Mouse (Mus musculus) kidney, postnatal 10 days (tissue): ENCODE data around the gene Efcab1.
"Not testable (repeated sequence)": the region's sequence is repeated elsewhere in the genome, so short reads cannot be mapped to it uniquely, and the experiment has no call there.

Source experiments
- DNase-seq: peaks from one replicate; pipeline ENCODE4 v3.0.0; 2021; ENCODE audit warnings: mixed read lengths

The Efcab1 gene

DNA sequence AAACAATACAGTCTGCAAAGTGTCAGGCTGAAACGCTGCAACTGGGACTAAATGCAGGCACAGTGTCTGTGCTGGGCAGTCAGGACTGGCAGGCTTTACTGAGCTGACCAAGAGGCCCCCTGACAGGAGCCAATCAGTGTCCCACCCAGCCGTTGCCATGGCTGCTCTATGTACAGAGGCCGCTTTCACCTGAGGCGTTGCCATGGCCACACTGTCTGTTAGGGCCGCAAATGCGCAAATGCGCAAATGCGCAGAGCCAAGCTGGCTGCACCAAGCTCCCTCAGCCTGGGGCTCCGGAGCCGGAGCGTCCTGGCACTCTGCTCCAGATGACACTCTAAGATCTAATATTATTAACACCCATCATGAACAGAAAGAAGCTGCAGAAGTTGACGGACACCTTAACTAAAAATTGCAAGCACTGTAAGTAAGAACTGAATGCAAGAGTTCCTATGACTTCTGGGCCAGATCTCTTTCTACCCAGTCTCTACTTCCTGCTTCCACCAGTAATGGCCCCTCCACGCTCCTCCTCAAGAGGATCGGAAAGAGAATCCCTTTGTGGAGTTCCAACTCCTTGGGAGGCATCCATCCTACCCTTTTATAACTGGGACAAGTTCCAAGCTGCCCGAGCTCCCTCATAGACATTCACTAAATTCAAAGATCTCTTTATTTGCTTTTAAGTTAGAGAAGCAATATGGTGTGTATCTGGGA is at the start of gene Efcab1:
Gene Efcab1 (plus strand): TSS at position 214 of the 708 bp plus-strand sequence.
- peak; percentile 6 for DNase-seq

DNA sequence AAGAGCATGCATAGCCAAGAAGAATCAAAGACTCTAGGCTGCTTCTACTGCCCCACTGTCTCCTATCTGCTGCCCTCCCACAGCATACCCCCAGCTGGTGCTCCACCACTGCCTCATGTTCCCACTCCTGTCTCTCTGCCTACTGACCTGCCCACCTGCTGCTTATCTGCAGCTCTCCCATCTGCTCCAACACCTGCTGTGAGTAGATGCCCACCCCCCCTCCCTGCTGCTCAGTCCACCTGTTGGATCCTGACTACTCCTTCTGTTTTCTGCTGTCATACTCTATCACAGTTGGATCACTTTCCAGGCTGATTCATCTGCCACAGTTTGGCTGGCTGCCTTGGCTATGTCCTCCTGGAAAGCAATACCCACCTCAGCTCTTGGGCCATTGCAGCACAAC is 47.0 kb upstream of the Efcab1 start:
- no peak for DNase-seq

DNA sequence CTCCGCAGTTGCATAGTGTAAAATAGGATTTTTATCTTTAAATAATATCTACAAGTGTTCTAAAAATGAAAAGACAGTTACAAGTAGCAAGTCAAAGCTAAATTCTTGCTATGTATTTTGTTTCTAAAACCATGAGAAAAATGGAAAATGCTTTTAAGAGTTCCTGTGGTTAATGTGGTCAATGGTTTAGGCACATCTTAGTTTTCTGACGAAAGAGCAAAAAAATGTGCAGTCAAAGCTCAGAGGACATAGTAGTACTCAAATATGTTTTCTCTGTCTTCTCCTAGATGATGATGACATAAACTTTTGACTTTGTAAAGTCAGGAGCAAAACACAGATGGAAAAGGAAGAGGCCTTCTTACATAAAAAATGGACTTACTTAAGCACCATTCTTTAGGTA is 21.5 kb upstream of the Efcab1 start:
- no peak for DNase-seq

DNA sequence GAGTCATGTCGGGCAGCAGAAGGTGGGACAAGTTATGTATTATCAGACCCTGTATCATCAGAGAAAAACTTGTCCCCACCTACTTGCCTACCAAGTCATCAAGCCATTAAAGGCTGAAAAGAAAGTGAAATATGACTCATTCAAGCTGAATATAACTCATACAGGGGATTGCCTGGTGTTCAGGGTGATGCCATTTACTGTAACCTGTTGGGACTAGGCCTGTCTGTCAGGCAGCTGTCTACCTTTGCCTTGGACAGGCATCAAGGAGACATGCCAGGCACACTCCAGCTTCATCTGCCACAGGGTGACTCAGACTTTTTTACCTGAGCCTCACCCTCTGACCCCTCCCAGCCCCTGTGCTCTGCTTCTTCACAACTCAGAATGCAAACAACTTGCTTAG is 21.0 kb upstream of the Efcab1 start:
- no peak for DNase-seq

DNA sequence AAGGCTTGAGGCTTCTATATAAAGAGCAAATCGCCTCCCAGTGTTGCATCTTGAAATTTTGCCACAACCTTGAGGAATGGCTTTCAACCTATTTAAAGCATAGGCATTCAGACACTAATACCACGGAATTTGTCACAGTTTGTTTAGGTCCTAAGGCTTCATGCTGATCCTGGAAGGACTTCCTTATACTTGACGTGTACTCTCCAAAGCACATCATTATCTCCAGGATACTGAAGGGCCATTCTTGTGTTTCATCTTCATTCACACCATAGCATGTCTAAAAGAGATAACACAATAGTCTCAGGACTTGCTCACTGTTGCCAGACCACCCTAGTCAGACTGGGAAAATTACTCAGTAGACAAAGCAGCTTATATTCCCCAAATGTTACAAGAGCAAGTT is 13.9 kb upstream of the Efcab1 start:
- no peak for DNase-seq

DNA sequence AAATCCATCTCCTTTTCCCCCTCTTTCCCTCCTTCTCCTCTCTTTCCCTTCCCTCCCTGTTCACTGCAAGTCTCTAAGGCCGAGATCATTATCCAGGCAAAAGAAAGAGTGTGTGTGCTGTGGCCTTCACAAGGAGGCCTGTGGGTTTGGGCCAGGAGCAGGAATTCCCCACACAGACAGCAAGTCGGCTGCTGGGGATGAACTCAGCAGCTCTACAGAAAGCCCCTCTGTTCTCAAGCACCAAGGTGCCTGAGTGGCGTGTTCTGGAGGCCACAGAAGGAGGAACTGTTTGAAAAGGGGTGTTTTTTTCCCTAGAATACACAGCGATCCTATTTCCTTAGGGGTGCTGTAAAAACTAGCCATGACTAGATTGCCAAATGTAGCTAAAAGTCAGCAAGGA is 12.5 kb upstream of the Efcab1 start:
- peak; percentile 6 for DNase-seq

DNA sequence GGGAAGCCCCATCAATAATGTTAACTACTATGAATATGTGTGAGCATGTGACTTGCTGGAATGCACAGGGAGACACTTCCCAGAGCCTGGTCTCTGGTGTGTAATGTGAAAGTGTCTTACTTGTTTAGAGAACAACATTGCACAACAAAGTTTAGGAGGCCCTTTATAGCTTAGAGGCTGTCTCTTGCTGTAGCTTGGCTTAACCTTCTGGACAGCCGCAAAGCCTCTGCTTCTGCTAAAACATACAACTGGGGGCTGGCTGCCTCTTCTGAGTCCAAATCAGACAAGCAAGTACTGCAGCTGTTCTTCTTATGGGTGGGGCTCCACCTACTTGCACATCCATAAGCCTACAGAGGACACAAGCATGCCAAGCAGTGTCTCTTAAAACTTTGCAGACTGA is 11.7 kb upstream of the Efcab1 start:
- DNase-seq, result peak; percentile 17

DNA sequence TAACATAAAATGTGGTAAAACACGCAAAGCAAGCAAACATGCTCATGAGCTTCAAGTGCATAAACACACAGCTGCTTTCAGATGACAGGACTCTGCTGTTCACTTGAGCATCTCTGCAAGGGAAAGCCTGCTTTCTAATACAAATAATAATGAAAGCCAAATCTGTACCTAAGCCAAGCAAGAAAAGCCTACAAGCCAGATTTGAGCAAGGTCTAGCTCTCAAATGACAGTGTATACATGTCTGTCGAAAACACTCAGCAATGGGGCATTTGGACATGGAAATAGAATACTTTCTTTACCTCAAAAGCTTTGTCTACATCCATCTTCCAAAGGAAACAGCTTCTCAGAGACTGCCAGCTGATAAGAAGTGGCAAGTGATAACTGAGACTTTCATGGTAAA is 10.9 kb upstream of the Efcab1 start:
- peak; percentile 7 for DNase-seq

DNA sequence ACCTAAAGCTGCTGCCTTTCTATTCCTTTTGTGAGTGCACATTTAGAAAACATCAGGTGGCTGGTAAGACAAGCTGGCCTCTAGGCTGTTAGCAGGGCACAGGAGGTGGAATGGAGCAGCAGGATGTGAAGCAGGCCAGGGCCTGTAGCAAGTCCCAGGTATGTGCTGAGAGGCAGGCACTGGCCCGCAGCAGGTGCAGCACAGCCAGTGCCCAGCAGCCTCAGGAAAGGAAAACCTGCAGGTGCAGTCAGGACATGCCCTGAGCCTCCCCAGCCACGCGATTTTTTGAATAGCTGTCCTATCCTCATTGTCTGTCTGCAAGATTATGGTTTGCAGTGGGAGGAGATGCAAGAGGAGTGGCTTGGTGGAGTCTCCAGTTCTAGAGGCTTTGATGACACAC is 24.3 kb downstream of the Efcab1 start:
- not testable (repeated sequence) for DNase-seq

DNA sequence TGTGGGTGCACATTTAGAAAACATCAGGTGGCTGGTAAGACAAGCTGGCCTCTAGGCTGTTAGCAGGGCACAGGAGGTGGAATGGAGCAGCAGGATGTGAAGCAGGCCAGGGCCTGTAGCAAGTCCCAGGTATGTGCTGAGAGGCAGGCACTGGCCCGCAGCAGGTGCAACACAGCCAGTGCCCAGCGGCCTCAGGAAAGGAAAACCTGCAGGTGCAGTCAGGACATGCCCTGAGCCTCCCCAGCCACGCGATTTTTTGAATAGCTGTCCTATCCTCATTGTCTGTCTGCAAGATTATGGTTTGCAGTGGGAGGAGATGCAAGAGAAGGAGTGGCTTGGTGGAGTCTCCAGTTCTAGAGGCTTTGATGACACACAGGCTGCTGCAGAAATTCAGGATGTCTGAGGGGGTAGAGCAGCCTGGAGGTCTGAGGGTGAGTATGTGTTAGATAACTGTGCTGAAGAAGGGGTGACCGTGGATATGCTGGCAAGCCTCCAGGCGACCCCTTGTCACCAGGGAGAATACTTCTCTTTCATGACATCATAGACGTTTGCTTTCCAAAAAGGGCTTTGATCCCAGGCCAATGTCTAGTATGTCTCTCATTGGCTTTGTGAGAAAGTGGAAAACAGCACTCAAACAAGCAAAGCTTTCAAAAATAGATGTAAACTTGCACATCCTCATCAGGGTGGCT is 30.2 kb downstream of the Efcab1 start:
- peak; percentile 67 for DNase-seq

DNA sequence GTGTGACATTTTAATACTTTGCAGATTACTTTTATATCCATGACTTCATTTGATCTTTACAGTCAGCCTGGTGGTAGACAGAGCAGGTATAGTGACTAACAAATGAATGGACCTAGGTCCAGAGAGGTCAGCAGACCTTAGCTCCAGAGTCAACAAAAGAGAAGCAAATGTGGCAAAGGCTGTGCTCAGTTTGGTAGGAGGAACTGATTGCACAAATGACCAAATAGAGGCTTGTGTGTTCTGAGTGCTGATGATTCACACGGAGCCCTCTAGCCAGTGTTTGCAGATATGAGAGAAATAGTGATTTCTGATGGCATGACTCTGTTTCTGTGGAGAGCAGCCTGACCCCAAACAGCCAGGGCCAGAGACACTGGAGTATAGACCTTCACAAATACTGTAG is 33.1 kb downstream of the Efcab1 start:
- DNase-seq, result no peak

DNA sequence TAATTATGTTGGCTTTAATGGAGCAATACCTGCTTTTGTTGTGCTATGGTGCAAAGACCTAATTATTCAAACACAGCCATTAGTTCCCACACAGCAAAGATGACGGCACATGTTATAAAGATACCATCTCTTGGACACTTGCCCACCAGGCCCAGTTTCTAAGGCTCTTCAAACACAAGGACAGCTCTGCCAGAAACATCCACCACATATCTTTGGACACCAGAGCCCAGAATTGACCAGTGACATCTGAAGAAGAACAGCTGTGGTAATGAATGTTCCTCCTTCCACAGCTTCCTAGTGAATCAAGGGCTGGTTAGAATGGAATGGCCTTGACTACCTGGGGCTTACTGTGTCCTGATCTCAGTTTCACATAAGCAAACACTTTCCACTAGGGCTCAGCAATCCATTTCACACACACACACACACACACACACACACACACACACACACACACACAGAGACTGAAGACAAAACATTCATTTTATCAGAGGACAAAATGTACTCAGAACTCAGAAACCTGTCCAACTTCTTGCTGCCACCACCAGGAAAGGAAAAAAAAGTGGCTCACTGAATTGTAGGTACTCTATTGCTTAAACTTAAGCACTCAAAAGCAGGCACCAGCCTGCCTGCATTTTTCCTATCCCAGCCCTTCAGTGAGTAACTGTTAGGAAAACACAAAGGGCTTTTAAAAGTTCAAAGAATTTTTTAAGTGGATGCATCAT is 33.7 kb downstream of the Efcab1 start:
- peak; percentile 46 for DNase-seq

DNA sequence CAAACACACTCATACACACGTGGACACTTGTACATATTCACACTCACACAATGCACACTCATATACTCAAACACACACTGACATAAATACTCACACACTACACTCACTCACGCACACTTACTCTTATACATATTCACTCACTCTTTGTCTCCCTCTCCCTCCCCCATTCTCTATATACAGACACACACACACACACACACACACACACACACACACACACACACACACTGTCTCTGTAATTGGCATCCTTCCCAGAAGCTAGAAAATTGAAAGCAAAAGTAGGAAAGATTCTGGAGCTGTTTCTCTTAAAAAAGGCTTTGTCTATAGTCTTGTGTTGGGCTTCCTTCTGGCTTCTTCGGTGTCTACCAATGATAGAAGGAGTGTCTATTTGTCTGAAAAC is 34.5 kb downstream of the Efcab1 start:
- DNase-seq, result peak; percentile 22

DNA sequence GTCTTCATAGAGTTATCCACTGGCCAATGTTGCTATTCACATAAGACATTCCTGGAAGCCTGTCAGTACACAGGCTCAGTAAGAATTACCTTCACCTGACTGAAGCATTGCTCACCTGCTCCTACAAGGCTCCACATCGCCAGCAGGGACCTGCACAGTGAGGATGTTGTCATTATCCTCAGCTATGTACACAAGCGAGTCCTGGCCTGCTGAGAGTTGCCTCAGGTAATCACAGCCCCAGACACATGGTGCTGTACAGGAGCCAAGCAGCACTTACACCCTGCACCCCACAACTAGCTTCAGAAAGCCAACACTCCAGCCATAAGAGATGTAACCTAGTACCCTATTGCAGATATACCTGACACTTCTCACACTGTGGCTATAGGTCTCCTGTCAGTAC is 37.1 kb downstream of the Efcab1 start:
- no peak for DNase-seq

DNA sequence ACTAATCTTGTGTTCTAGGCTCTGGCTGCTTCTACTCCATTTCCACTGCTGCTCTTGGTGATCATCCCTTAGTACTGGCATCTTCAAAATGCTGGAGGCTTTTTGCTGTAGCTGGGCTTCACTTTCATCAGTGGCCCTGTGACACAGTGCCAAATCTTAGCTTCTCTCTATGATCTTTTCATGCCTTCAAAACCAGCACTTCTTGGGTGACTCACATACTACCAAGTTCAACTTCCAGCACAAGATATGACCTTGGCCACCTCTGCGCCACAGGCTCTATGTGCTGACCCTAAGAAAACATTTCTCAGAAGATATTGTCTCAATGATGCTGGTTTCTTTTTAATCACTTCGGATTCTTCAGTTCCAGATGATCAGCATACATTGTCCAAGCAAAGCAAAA is 41.2 kb downstream of the Efcab1 start:
- not testable (repeated sequence) for DNase-seq

DNA sequence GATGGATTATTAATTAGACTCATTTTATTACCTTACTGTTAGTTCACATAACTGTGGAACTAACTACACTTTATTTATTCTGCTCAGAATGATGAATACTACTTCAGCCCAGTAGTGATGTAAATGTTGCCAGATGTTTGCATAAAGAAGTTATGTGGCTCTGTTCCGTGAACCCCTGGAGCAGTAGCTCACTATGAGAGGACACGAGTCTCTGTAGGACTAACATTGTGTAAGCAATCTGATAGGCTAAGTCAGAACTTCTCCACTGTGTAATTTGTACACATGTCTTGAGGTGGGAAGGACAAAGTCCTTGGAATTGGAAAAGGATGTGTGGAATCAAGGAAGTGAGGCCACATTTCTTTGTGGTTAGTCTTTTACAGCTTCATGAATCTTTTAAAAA is 45.5 kb downstream of the Efcab1 start:
- no peak for DNase-seq

DNA sequence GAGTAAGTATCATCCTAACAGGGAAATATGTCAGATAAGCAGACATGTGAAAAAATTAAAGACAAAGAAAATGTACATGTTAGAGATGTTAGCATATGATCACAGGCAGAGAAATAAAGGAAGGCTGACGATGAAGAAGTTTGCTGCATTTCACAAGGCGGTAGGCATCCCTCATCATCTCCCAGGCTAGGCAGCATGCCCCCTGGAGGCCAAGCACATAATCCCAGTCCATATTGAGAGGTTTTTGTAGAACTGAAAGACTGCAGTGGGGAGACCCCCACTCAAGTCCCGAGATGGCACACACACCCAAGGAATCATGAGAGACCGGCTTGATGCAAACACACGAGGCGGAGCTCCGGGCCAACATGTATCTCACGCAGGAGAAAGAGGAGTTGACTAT is 53.3 kb downstream of the Efcab1 start:
- DNase-seq, result no peak

DNA sequence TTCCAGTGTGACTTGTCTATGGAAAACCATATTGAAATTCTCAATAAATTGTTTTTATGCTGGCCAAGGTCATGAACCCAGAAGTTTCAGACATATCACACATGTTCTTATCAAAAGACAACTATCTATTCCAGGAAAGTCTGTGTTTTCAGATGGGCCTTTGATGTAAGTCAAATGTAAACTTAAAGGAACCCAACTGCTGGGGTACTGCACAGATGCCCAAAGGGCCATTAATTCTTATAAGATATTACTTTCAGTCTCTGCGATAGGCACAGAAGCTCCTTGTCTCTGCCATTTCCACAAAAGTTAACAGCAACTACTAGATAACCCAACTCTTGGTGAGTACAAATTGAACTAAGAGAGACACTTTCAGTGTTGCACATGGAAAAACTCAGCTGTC is 67.3 kb downstream of the Efcab1 start:
- no peak for DNase-seq

DNA sequence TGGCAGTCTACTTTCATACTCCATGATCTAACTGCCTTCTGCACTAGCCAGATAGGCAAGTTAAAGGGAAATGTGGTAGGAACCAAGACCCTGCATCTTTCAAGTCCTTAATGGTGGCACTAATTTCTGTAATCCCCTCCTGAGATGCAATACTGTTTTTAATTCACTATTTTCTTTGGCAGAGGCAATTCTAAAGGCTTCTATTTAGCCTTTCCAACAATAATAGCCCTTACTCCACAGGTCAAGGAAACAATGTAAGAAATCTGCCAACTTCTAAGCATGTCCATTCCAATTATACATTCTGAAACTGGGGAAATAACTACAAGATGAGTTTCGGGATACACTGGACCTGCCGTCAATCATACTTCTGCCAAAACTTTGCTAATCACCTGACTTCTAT is 72.8 kb downstream of the Efcab1 start:
- DNase-seq, result no peak

DNA sequence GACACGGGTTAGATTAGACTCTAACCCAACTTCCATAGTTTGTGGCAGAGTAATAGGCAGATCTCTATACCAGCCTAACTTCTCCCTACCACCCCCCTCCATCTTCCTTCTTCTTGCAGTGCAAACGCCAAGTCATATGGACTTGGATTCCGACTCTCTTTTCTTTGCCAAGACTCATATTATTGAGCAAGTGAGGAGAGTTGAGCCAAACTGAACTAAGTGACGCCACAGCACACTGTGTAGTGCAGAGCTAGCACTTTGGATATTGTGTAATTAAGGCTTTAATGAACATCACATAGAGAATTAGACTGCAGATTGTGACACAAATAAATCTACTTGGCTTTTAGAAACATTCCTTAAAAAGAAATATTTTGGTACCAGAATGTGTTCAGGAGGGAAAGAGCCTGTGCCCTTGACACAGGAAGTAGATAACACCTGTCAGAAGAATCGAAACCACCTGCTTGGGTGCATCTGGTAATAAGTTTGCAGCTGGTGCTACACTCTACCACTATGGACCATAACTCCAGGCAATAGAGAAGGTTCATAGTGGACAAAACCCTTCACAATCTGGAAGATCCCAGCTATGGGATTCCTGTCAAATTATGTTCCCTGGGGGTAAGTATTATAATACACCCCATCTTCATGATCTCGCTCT is 83.3 kb downstream of the Efcab1 start:
- peak; percentile 6 for DNase-seq

DNA sequence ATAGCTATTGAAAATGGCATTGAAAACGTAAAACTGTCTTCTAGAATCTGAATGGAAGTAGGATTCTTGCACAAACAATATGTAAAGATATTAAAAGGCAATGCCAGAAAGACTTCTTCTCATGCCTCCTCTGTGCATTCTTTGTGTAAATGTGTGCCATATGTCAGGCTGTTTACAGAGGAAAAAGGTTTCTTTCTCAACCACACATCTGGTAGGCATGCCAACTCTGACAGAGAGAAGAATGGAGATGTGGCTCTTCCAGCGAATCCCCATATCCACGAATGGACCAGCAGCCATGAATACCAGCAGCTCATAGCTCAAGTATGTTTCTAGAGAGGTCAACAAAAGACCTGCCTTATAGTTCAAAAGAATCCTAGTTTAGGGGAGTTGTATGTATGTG is 84.6 kb downstream of the Efcab1 start:
- DNase-seq, result no peak

DNA sequence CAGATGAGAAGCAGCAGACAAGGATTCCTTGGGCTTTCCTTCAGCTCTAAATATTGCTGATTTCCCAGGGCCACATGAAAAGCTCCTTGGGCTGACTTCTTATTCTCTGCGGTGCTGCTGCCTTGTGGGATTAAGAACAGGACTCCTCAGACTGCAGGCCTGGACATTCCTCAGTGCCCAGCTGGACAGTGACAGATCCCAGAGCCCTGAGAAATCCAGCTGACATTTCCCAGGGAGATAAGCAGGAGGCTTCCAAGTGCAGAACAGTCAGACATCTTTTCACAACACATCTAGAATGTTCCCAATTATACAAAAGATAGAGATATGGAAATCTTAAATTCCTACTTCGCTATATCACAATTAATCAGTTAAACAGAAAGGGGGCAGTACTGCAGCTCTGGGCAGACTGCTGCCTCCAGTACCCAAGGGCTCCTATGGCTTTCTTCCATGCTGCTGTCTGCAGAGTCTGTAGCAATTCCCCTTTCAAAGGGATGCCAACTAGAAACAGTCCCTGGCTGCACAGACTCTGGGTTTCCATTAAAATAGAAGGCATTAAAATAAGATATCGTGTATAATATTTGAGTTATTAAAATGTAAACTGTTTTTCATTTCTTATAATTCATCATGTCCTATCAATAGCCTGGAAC is 86.2 kb downstream of the Efcab1 start:
- DNase-seq, result no peak

DNA sequence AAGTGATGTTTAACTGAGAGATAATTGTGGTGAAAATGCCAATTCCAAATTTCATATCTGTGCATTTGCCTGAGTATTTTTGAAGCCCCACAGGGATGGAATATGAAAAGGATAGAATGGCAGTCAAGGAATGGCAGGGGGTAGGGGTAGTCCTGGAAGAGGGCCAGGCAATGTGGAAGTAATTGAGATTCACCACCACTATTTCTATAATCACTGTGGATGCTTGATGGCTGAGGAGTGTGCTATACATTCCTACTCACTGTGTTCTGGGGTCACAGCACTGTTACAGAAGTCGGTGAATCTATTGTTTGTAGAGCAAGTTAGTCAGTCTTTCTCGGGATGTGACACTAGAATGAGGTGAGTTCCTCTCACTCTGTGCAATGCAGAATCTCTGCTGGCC is 108.3 kb downstream of the Efcab1 start:
- DNase-seq, result no peak
